Mouse (Mus musculus) retina, embryonic 14.5 days (tissue): Measurements from ENCODE around the gene Mid1.
"Not testable (repeated sequence)": the region's sequence is repeated elsewhere in the genome, so short reads cannot be mapped to it uniquely, and the experiment has no call there.

Source experiments
- DNase-seq: peaks from one replicate; pipeline ENCODE4 v3.0.0-alpha.2; 2015; ENCODE audit warnings: low spot score

The Mid1 gene

GRCm38 (mm10) chrX:169986519-169987367 is 301.7 kb downstream of the Mid1 start:
- DNase-seq = peak; percentile 92

GRCm38 (mm10) chrX:169987368-169987837 is 302.4 kb downstream of the Mid1 start:
- DNase-seq = peak; percentile 75

GRCm38 (mm10) chrX:169988571-169989218 is 303.7 kb downstream of the Mid1 start:
- peak; percentile 45 for DNase-seq

- DNase-seq = peak; percentile 41
These were observed 304.2 kb downstream of the Mid1 start for GRCm38 (mm10) chrX:169989219-169989595.

GRCm38 (mm10) chrX:169989691-169990631 is 305.0 kb downstream of the Mid1 start:
- DNase-seq = peak; percentile 82

- DNase-seq = peak; percentile 100
These were observed 306.3 kb downstream of the Mid1 start for GRCm38 (mm10) chrX:169991128-169991873.

GRCm38 (mm10) chrX:169992086-169992930 is 307.3 kb downstream of the Mid1 start:
- DNase-seq = not testable (repeated sequence)

GRCm38 (mm10) chrX:169992951-169993547 is 308.1 kb downstream of the Mid1 start:
- DNase-seq = not testable (repeated sequence)

- DNase-seq = not testable (repeated sequence)
These were observed 309.2 kb downstream of the Mid1 start for GRCm38 (mm10) chrX:169994011-169994865.

- DNase-seq = not testable (repeated sequence)
These were observed 310.1 kb downstream of the Mid1 start for GRCm38 (mm10) chrX:169994866-169995711.

GRCm38 (mm10) chrX:169995909-169996521 is 311.0 kb downstream of the Mid1 start:
- DNase-seq = not testable (repeated sequence)

- peak; percentile 100 for DNase-seq
These were observed 311.9 kb downstream of the Mid1 start for GRCm38 (mm10) chrX:169996926-169997325.

- not testable (repeated sequence) for DNase-seq
These were observed 312.5 kb downstream of the Mid1 start for GRCm38 (mm10) chrX:169997456-169997853.

- peak; percentile 100 for DNase-seq
These were observed 313.0 kb downstream of the Mid1 start for GRCm38 (mm10) chrX:169997854-169998456.

GRCm38 (mm10) chrX:169998559-169999219 is 313.7 kb downstream of the Mid1 start:
- not testable (repeated sequence) for DNase-seq

- DNase-seq = peak; percentile 85
These were observed 314.4 kb downstream of the Mid1 start for GRCm38 (mm10) chrX:169999226-169999883.
